Mouse (Mus musculus) liver, embryonic 16.5 days (tissue): ENCODE data around the gene Fam83c. TPM values are rescaled to one million over a fixed set of nuclear protein-coding genes. Genes with fewer than 3 reads are reported as not detected.

Experiments used
- ATAC-seq: fragments of 200-750 bp; cut with Nextera tagmentation; 2 replicates; pipeline ENCODE4 v1.8.0; 2017; ENCODE audit warnings: low read depth, mild to moderate bottlenecking, moderate number of reproducible peaks, moderate library complexity
- H3K27ac ChIP-seq: fragments of 300-500 bp; sonication (generic); 2 replicates; pipeline ENCODE4 v1.5.1; 2014; ENCODE audit warnings: mild to moderate bottlenecking, low read length
- H3K27me3 ChIP-seq: fragments of 300-500 bp; sonication (generic); 2 replicates; pipeline ENCODE4 v1.6.1; 2014; ENCODE audit warnings: low read depth, low read length, mixed read lengths; ENCODE audit not compliant: control insufficient read depth, insufficient read depth
- H3K36me3 ChIP-seq: fragments of 300-500 bp; sonication (generic); 2 replicates; pipeline ENCODE4 v1.6.1; 2014; ENCODE audit warnings: mild to moderate bottlenecking; ENCODE audit not compliant: control insufficient read depth, insufficient read depth
- H3K4me1 ChIP-seq: fragments of 300-500 bp; sonication (generic); 2 replicates; pipeline ENCODE4 v1.6.1; 2014; ENCODE audit warnings: low read depth, low read length, mixed read lengths; ENCODE audit not compliant: control insufficient read depth
- H3K4me2 ChIP-seq: fragments of 300-500 bp; sonication (generic); 2 replicates; pipeline ENCODE4 v1.6.1; 2014; ENCODE audit warnings: low read depth, low read length, mixed read lengths
- H3K4me3 ChIP-seq: fragments of 300-500 bp; sonication (generic); 2 replicates; pipeline ENCODE4 v1.5.1; 2014; ENCODE audit warnings: low read depth, mild to moderate bottlenecking, low read length
- H3K9ac ChIP-seq: fragments of 300-500 bp; sonication (generic); 2 replicates; pipeline ENCODE4 v1.6.1; 2014; ENCODE audit warnings: low read depth, low read length
- H3K9me3 ChIP-seq: fragments of 300-500 bp; sonication (generic); replicated peaks from 2 replicates; pipeline ENCODE4 v1.6.1; 2016; ENCODE audit warnings: low read length; ENCODE audit not compliant: control insufficient read depth
- WGBS: fragments of 180-500 bp; shearing (Covaris S2); extraction: QIAGEN DNeasy Blood & Tissue Kit; methylation state at CpG from one replicate; pipeline ENCODE4 v1.1.7; 2014; ENCODE audit not compliant: insufficient replicate concordance; 5-methylcytosine and 5-hydroxymethylcytosine counted together
- polyA plus RNA-seq: library from polyadenylated mRNA; unstranded; fragments of >200 nt; fragmentation: Nextera tagmentation; extraction: Ambion mirVana; gene quantifications from 2 replicates; pipeline ENCODE4 v1.2.1, GENCODE M21; 2015

The Fam83c gene
- polyA plus RNA-seq, 1 experiment from 2014 or later: 0.14 TPM

DNA sequence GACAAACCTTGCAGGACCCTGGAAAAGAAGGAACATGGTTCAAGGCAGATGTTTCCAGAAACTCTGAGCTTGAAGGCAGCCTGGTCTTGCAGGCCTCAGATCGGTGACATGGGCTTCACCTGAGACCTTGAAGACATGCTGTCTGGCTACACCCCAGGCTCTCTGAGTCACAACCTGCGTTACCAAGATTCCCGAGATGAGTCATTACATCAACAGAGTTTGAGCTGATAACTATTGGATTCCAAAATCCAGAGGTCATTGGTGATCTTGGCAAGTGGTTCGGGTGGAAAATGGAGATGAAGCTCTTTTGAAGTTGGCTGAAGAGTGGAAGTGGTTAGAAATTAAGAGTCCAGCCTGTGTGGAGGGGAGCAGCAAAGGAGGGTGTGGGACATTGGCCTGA lies 25.0 kb downstream of the Fam83c start:
- no peaks in the 10 kb centered on the region for H3K27me3 ChIP-seq
- no peak overlapping the region for H3K9ac ChIP-seq
- H3K9me3 ChIP-seq: no peaks in the 10 kb centered on the region
- no peak overlapping the region for H3K27ac ChIP-seq
- 53% methylated on average over 4 of the region's 4 CpGs for WGBS
- no peak overlapping the region for H3K4me3 ChIP-seq
- H3K4me2 ChIP-seq: no peak overlapping the region
- ATAC-seq: no peak
- H3K4me1 ChIP-seq: no peaks in the 10 kb centered on the region
- no peaks in the 10 kb centered on the region for H3K36me3 ChIP-seq

DNA sequence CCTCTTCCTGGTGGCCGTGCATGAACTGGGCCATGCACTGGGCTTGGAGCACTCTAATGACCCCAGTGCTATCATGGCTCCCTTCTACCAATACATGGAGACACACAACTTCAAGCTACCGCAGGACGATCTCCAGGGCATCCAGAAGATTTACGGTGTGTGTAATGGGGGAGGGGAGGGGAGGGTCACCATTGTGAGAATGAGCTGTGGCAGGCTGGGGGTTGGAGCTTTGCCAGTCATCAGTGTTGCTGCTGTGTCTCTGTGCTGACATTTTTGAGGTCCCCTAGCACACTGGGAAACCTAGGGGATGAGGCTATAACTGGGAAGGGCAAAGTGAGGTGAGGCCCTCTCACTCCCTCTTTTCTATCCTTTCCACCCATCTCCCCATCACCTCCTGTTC lies 27.2 kb downstream of the Fam83c start:
- Histone ChIP-seq H3K27me3 (no peaks in the 10 kb centered on the region), H3K4me2 (no peak overlapping the region), H3K27ac (no peak overlapping the region), H3K4me1 (no peaks in the 10 kb centered on the region), H3K9me3 (no peaks in the 10 kb centered on the region), H3K9ac (no peak overlapping the region), H3K36me3 (no peaks in the 10 kb centered on the region), H3K4me3 (no peak overlapping the region)
- no peak for ATAC-seq
- 53% methylated on average over 4 of the region's 4 CpGs for WGBS

GRCm38 (mm10) chr2:155806548-155806947 lies 28.1 kb downstream of the Fam83c start:
- no peaks in the 10 kb centered on the region for H3K36me3 ChIP-seq
- no peak for ATAC-seq
- 52% methylated on average over 5 of the region's 5 CpGs for WGBS

GRCm38 (mm10) chr2:155805925-155806255 lies 28.8 kb downstream of the Fam83c start:
- Histone ChIP-seq H3K9me3 (no peaks in the 10 kb centered on the region), H3K9ac (no peak overlapping the region), H3K4me3 (no peak overlapping the region), H3K27ac (no peak overlapping the region), H3K4me2 (no peak overlapping the region), H3K27me3 (no peaks in the 10 kb centered on the region; the same call in 1 of the 2 replicates), H3K4me1 (no peaks in the 10 kb centered on the region), H3K36me3 (no peaks in the 10 kb centered on the region)
- ATAC-seq: no peak
- WGBS: 50% methylated on average over 6 of the region's 6 CpGs

More at GRCm38 (mm10) chr2:155806548-155806947, 28.1 kb downstream of the Fam83c start:
- Histone ChIP-seq H3K4me3 (no peak overlapping the region), H3K9me3 (no peaks in the 10 kb centered on the region), H3K4me1 (no peaks in the 10 kb centered on the region), H3K9ac (no peak overlapping the region), H3K4me2 (no peak overlapping the region), H3K27me3 (no peaks in the 10 kb centered on the region), H3K27ac (no peak overlapping the region)

- Histone ChIP-seq H3K27me3 (no peaks in the 10 kb centered on the region; the same call in 1 of the 2 replicates), H3K9me3 (no peaks in the 10 kb centered on the region), H3K4me3 (no peak overlapping the region), H3K36me3 (no peaks in the 10 kb centered on the region), H3K4me2 (no peak overlapping the region), H3K4me1 (no peaks in the 10 kb centered on the region), H3K9ac (no peak overlapping the region), H3K27ac (no peak overlapping the region)
- 37% methylated on average over 6 of the region's 6 CpGs for WGBS
- no peak for ATAC-seq
These were observed 29.3 kb downstream of the Fam83c start for GRCm38 (mm10) chr2:155805231-155805924.

- Histone ChIP-seq H3K4me3 (no peak overlapping the region), H3K9ac (no peak overlapping the region), H3K4me1 (no peaks in the 10 kb centered on the region), H3K27ac (no peak overlapping the region), H3K27me3 (no peaks in the 10 kb centered on the region; the same call in 1 of the 2 replicates), H3K36me3 (no peaks in the 10 kb centered on the region), H3K9me3 (no peaks in the 10 kb centered on the region), H3K4me2 (no peak overlapping the region)
- WGBS: 49% methylated on average over 5 of the region's 5 CpGs
- no peak for ATAC-seq
These were observed 30.6 kb downstream of the Fam83c start for GRCm38 (mm10) chr2:155804053-155804452.

GRCm38 (mm10) chr2:155802761-155803160 lies 31.9 kb downstream of the Fam83c start:
- no peak overlapping the region for H3K27ac ChIP-seq
- H3K4me2 ChIP-seq: no peak overlapping the region
- no peaks in the 10 kb centered on the region for H3K4me1 ChIP-seq
- ATAC-seq: no peak
- no peaks in the 10 kb centered on the region; the same call in 1 of the 2 replicates for H3K27me3 ChIP-seq
- WGBS: 48% methylated on average over 3 of the region's 3 CpGs
- no peak overlapping the region for H3K9ac ChIP-seq
- no peaks in the 10 kb centered on the region for H3K36me3 ChIP-seq
- no peaks in the 10 kb centered on the region for H3K9me3 ChIP-seq
- H3K4me3 ChIP-seq: no peak overlapping the region

- Histone ChIP-seq H3K4me3 (no peak overlapping the region), H3K27me3 (no peaks in the 10 kb centered on the region; the same call in 1 of the 2 replicates), H3K36me3 (no peaks in the 10 kb centered on the region), H3K4me2 (no peak overlapping the region), H3K9ac (no peak overlapping the region), H3K27ac (no peak overlapping the region), H3K4me1 (no peaks in the 10 kb centered on the region), H3K9me3 (no peaks in the 10 kb centered on the region)
- no peak for ATAC-seq
- 29% methylated on average over 3 of the region's 3 CpGs for WGBS
These were observed 36.0 kb downstream of the Fam83c start for GRCm38 (mm10) chr2:155798613-155799012.

GRCm38 (mm10) chr2:155794674-155795445 lies 39.8 kb downstream of the Fam83c start:
- Histone ChIP-seq H3K9ac (no peak overlapping the region), H3K9me3 (no peaks in the 10 kb centered on the region), H3K4me3 (no peak overlapping the region), H3K27me3 (no peaks in the 10 kb centered on the region), H3K27ac (no peak overlapping the region), H3K4me2 (no peak overlapping the region), H3K4me1 (no peaks in the 10 kb centered on the region), H3K36me3 (no peaks in the 10 kb centered on the region)
- 74% methylated on average over 12 of the region's 12 CpGs for whole genome bisulfite sequencing
- ATAC-seq: no peak
